Mouse (Mus musculus): ENCODE measurements around the gene Sft2d2. TPM values are rescaled to one million over a fixed set of nuclear protein-coding genes. Genes with fewer than 3 reads are reported as not detected.

The Sft2d2 gene
- 4.5 and 5.5 TPM in 2 replicates for polyA plus RNA-seq (2012; rRNA removed)

DNA sequence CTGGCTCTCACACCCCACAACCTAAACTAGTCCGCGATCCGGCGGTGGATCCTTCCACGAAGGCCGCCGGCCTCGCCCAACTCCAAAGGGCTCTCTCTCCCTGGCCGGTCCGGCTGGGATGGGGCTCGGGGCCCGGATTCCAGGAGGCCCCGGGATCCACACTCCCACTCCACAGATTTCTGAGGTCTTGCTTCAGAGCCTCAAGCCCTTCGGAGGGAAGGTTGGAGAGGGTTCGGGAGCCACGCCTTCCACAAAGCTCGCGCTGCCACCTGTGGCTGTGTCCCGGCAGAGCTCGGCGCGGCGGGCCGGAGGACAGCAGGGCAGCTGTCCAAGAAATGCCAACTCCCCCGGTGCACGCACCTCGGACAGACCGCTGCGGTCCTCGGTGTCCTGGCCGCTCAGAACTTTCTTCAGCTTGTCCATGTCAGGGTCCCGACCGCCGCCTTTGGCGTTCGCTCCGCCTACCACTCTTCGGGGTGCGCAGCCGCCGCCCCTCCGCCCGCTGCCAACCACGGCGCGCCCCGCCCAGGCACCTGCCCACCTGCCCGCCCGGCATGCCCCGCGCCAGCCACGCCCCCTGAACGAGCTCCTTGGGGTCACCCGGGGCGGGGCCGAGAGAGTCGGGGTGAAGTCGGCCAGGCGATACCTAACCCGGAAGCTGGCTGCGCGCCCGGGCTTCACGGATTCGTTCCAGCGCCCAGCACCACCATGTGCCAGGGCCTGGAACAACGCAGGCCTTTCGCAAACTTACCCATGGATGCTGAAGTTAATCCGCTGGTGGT lies at the start of gene Sft2d2:
Gene Sft2d2, minus strand, starts transcription at position 559 of the 782 bp plus-strand sequence.

DNA sequence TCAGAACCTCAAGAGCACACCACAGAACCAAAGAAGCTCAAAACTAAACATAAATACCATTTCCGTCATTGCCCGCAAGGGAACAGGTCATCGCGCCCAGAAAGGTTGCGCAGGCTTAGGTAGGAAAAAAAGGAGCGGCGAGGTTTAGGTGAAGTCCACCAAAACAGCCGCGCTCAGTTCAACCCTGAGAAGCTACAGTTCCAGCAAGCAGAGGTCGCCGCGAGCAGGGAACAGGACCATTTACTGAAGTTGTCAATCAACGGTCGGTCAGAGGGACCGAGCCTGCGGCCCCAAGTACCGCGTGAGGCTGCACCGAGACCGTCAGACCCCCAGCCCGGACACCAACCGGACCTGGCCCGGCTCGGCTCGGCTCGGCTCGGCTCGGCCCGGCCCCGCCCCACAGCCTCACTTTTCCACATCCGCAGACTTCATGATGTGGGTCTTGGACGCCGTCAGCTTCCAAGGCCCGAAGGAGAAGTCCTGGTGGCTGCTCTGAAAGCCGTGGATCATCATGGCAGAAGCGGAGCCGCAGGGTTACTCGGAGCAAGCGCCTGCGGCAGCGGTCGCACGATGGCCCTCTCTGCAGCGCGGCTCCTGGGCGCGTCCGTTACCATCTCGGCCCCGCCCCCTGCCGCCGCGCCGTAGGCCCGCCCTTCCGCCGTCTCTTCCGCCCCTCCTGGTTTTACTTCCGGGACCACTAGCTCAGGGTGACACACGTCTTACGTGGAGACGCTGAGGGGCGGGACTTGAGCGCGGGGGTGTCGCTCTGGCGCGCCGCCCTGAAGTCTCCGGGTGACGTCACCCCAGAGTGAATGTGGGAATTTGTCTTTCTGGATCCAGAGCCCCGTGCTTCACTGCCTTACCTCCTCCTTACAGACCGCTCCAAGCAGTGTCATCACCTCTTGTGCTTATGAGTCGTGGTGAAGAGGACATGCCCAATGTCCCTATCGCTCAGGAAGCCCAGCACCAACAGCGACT lies 42.4 kb upstream of the Sft2d2 start, which contains the start of gene Tiprl:
Gene Tiprl, minus strand, starts transcription at position 676 of the 978 bp plus-strand sequence.

DNA sequence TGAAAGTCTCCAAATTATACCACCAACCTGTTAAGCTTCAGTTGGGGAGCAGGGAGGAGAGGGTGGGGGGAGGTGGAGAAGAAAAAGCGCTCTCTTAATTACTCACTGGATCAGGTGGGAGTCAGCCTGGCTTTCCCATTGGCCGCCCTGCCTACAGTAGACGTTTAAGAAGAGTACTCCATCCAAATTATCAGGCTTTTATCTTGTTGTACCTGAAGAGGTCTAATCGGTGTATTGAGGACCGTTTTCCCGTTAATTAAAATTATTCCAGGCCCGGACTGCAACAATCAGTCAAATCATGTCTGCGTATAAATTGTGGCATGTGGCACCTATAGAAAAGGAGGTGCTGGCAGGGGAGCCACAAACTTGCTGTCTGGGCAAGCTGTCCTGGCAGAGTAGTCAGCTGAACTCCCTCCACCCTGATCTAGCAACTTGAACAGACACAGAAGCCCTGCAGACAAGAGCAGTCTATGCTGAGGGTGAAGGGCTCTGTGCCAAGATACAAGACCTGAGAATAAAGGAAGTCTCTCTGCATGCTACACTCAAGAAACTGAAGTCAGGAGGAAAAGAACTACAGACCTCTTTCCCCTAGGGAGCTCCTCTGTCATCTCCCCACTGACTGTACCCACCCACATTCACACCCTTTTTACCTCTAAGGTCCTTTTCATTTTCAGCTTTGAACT lies 33.4 kb downstream of the Sft2d2 start, which contains the start of gene Tbx19:
Gene Tbx19, minus strand, starts transcription at position 51 of the 683 bp plus-strand sequence.

Other genes starting within 250 kb of the Sft2d2 start
- 0.01 TPM in 1 of 2 replicates, not detected in the other for gene Tbx19, start 33.7 kb downstream of the Sft2d2 start, polyA plus RNA-seq (2012; rRNA removed)
- 13.8 and 16.0 TPM in 2 replicates for gene Tiprl, start 42.6 kb upstream of the Sft2d2 start, polyA plus RNA-seq (2012; rRNA removed)
- 0.08 and 0.15 TPM in 2 replicates for gene Gpr161, start 101.4 kb upstream of the Sft2d2 start, polyA plus RNA-seq (2012; rRNA removed)